Mouse (Mus musculus) G1E (cell line): Measurements from ENCODE around the gene Zscan25. TPM values are rescaled to one million over a fixed set of nuclear protein-coding genes. Genes with fewer than 3 reads are reported as not detected.
"Not testable (repeated sequence)": the region's sequence is repeated elsewhere in the genome, so short reads cannot be mapped to it uniquely, and the experiment has no call there.

Source experiments
- ATAC-seq: 2 replicates; pipeline ENCODE4 v1.8.0; 2016; ENCODE audit warnings: mild to moderate bottlenecking; ENCODE audit not compliant: insufficient number of reproducible peaks, poor library complexity, low FRiP score, severe bottlenecking; ENCODE audit errors: extremely low read depth
- DNase-seq: peaks from one replicate; pipeline ENCODE4 v3.0.0; 2012; ENCODE audit warnings: low spot score
- H3K27me3 ChIP-seq: 2 replicates; pipeline ENCODE4 v1.6.1; 2012; ENCODE audit warnings: mild to moderate bottlenecking, low read length, inconsistent platforms; ENCODE audit not compliant: insufficient read depth
- H3K36me3 ChIP-seq: replicated peaks from 2 replicates; pipeline ENCODE3; 2012; ENCODE audit warnings: mild to moderate bottlenecking, inconsistent platforms
- H3K4me1 ChIP-seq: 2 replicates; pipeline ENCODE4 v1.6.1; 2012; ENCODE audit warnings: low read depth, low read length, inconsistent platforms, mixed read lengths; ENCODE audit not compliant: insufficient read depth
- H3K4me3 ChIP-seq: 2 replicates; pipeline ENCODE4 v1.5.1; 2012; ENCODE audit warnings: low read depth, mild to moderate bottlenecking, inconsistent platforms, low read length, moderate library complexity, mixed read lengths
- H3K9me3 ChIP-seq: replicated peaks from 2 replicates; pipeline ENCODE4 v1.6.1; 2012; ENCODE audit warnings: inconsistent platforms
- CTCF ChIP-seq: IDR thresholded peaks from 2 replicates; pipeline ENCODE4 v1.5.1; 2012; ENCODE audit warnings: low read depth, low read length, inconsistent platforms, mixed read lengths
- GATA1 ChIP-seq: IDR thresholded peaks from 2 replicates; pipeline ENCODE4 v1.6.1; 2012; ENCODE audit warnings: borderline replicate concordance, low read length, inconsistent platforms, mixed read lengths
- GATA2 ChIP-seq: IDR thresholded peaks from 2 replicates; pipeline ENCODE4 v1.6.1; 2012; ENCODE audit warnings: low read depth, low read length, inconsistent platforms, borderline replicate concordance
- POLR2AphosphoS5 ChIP-seq: IDR thresholded peaks from 2 replicates; pipeline ENCODE4 v1.6.1; 2012; ENCODE audit warnings: low read depth, low read length, inconsistent platforms; ENCODE audit not compliant: insufficient replicate concordance
- TAL1 ChIP-seq: conservative IDR thresholded peaks from 2 replicates; pipeline ENCODE4 v1.6.1; 2012; ENCODE audit warnings: low read depth, low read length, inconsistent platforms, mixed read lengths
- polyA plus RNA-seq: library from polyadenylated mRNA; stranded (reverse); fragments of >175 nt; gene quantifications from 2 replicates; pipeline ENCODE4 v1.2.3, GENCODE M21; 2012
- total RNA-seq, 2 experiments: library from RNA; stranded (forward) in 1 of 2; stranded (reverse) in 1 of 2; fragments of 200-1000 nt in 1 of 2; fragments of >200 nt in 1 of 2; fragmentation: Nextera tagmentation in 1 of 2; gene quantifications; 2 replicates each; pipeline ENCODE4 v1.2.3; 2014 to 2017

Zscan25 gene
- total and polyA plus RNA-seq, 3 experiments = 9.2 to 34.7 (median 23.7) TPM

GRCm38 (mm10) chr5:145279948-145280347, 352 bp upstream of the Zscan25 start:
- TF ChIP-seq POLR2AphosphoS5 = no peak
- TF ChIP-seq CTCF = no peak
- no peak for TF ChIP-seq GATA1
- TF ChIP-seq GATA2 = no peak
- no peak for TF ChIP-seq TAL1
- H3K4me3 ChIP-seq = peak overlapping the region; percentile 90; the same call in 1 of the 2 replicates
- no peaks in the 10 kb centered on the region for H3K27me3 ChIP-seq
- no peaks in the 10 kb centered on the region for H3K9me3 ChIP-seq
- DNase-seq (no peak), ATAC-seq (no peak)
- H3K4me1 ChIP-seq = peaks cover 23% of the 10 kb centered on the region
- peaks cover 33% of the 10 kb centered on the region for H3K36me3 ChIP-seq

GRCm38 (mm10) chr5:145288382-145288781, 8.1 kb downstream of the Zscan25 start:
- ATAC-seq (no peak), DNase-seq (no peak)
- Histone ChIP-seq H3K27me3 (no peaks in the 10 kb centered on the region; the same call in 1 of the 2 replicates), H3K9me3 (no peaks in the 10 kb centered on the region), H3K4me1 (peaks cover 7% of the 10 kb centered on the region), H3K4me3 (no peak overlapping the region), H3K36me3 (peaks cover 92% of the 10 kb centered on the region)
- TF ChIP-seq POLR2AphosphoS5 = no peak
- no peak for TF ChIP-seq TAL1
- no peak for TF ChIP-seq GATA1
- no peak for TF ChIP-seq CTCF
- TF ChIP-seq GATA2 = no peak

GRCm38 (mm10) chr5:145290697-145291096, 10.4 kb downstream of the Zscan25 start:
- Histone ChIP-seq H3K4me3 (no peak overlapping the region), H3K9me3 (no peaks in the 10 kb centered on the region), H3K4me1 (peaks cover 5% of the 10 kb centered on the region; the same call in 1 of the 2 replicates), H3K27me3 (no peaks in the 10 kb centered on the region; the same call in 1 of the 2 replicates), H3K36me3 (peaks cover 77% of the 10 kb centered on the region)
- TF ChIP-seq GATA1 = no peak
- no peak for TF ChIP-seq GATA2
- TF ChIP-seq POLR2AphosphoS5 = no peak
- no peak for TF ChIP-seq CTCF
- no peak for TF ChIP-seq TAL1
- no peak for ATAC-seq
- no peak for DNase-seq

- peaks cover 2% of the 10 kb centered on the region; the same call in 1 of the 2 replicates for H3K4me1 ChIP-seq
- TF ChIP-seq TAL1 (no peak), GATA2 (no peak), POLR2AphosphoS5 (no peak), GATA1 (no peak), CTCF (no peak)
- no peaks in the 10 kb centered on the region for H3K9me3 ChIP-seq
- ATAC-seq = no peak
- DNase-seq = no peak
- H3K4me3 ChIP-seq = no peak overlapping the region
- H3K36me3 ChIP-seq = peaks cover 60% of the 10 kb centered on the region
- H3K27me3 ChIP-seq = no peaks in the 10 kb centered on the region; the same call in 1 of the 2 replicates
Observed at GRCm38 (mm10) chr5:145292398-145292797, 12.1 kb downstream of the Zscan25 start.

GRCm38 (mm10) chr5:145300469-145300868, 20.2 kb downstream of the Zscan25 start:
- ATAC-seq (no peak), DNase-seq (no peak)
- H3K36me3 ChIP-seq = no peaks in the 10 kb centered on the region
- H3K4me3 ChIP-seq = no peak overlapping the region
- no peak for TF ChIP-seq CTCF
- no peak for TF ChIP-seq POLR2AphosphoS5
- TF ChIP-seq TAL1 = no peak
- TF ChIP-seq GATA1 = no peak
- no peak for TF ChIP-seq GATA2
- no peaks in the 10 kb centered on the region for H3K27me3 ChIP-seq
- H3K9me3 ChIP-seq = no peaks in the 10 kb centered on the region
- no peaks in the 10 kb centered on the region for H3K4me1 ChIP-seq

- not testable (repeated sequence) for DNase-seq, H3K4me3 ChIP-seq, H3K36me3 ChIP-seq, H3K27me3 ChIP-seq, H3K9me3 ChIP-seq, H3K4me1 ChIP-seq, ATAC-seq
Observed at GRCm38 (mm10) chr5:145301796-145302195, 21.5 kb downstream of the Zscan25 start.

- H3K9me3 ChIP-seq = no peaks in the 10 kb centered on the region
- DNase-seq = no peak
- no peaks in the 10 kb centered on the region for H3K4me1 ChIP-seq
- TF ChIP-seq GATA2 (no peak), GATA1 (no peak), CTCF (no peak), TAL1 (no peak), POLR2AphosphoS5 (no peak)
- H3K4me3 ChIP-seq = no peak overlapping the region
- no peaks in the 10 kb centered on the region for H3K36me3 ChIP-seq
- H3K27me3 ChIP-seq = no peaks in the 10 kb centered on the region
- no peak for ATAC-seq
Observed at GRCm38 (mm10) chr5:145302424-145302823, 22.1 kb downstream of the Zscan25 start.

- not testable (repeated sequence) for H3K4me3 ChIP-seq, H3K36me3 ChIP-seq, DNase-seq, H3K4me1 ChIP-seq, H3K27me3 ChIP-seq, H3K9me3 ChIP-seq, ATAC-seq
Observed at GRCm38 (mm10) chr5:145306953-145307352, 26.7 kb downstream of the Zscan25 start.

- H3K4me3 ChIP-seq, H3K36me3 ChIP-seq, H3K4me1 ChIP-seq, H3K9me3 ChIP-seq, H3K27me3 ChIP-seq, ATAC-seq, DNase-seq: not testable (repeated sequence)
Observed at GRCm38 (mm10) chr5:145307811-145308210, 27.5 kb downstream of the Zscan25 start.
